Mouse (Mus musculus) megakaryocyte, embryonic 14.5 days (primary cell): Measurements from ENCODE around the gene Grin2d.

Experiments used
- FLI1 ChIP-seq: IDR thresholded peaks from 2 replicates; pipeline ENCODE4 v1.6.1; 2012; ENCODE audit warnings: low read length, inconsistent platforms, mixed read lengths
- GATA1 ChIP-seq: IDR thresholded peaks from 3 replicates; pipeline ENCODE4 v1.6.1; 2012; ENCODE audit warnings: mixed read lengths, low read length, inconsistent platforms, borderline replicate concordance

DNA sequence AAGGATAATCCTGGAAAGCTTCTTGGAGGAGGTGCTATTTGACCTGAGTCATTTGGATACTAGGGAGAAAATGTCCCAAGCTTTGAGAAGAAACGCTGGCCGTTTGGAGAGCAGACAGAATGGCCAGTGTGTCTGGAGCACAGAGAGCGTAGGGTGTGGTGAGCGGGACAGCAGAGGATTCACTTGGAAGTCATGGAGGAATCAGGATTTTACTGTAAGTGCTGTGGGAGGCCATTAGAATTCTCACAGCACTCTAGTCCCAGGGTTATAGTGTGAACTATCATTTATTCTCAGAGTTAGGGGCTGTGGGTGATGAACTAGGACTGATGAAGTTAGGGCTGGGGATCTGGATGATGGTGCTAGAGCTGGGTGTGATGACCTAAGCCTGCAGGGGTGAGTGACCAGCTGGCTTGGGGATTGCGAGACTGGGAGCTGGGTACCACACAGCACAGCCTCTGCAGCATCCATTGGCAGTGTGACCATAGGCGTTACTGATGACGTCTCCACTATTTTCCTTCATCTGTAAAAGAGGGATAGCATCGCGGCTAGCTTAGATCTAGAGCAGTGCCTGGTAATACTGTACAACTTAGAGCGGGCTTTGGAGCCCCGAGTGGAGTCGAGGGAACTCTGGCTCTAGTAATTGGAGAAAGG is 43.9 kb upstream of the Grin2d start:
- TF ChIP-seq GATA1 (no peak), FLI1 (no peak)
